Mouse (Mus musculus) layer of hippocampus, adult 18-20 months (tissue): ENCODE data around the gene Scyl1. TPM values are rescaled to one million over a fixed set of nuclear protein-coding genes. Genes with fewer than 3 reads are reported as not detected.
A peak's percentile ranks its signal among the peaks of the same experiment; 100 is the strongest.

Source experiments
- DNase-seq, 2 experiments: peaks; one replicate each; pipeline ENCODE4 v3.0.0; 2022; ENCODE audit warnings: low spot score in 2 of 2
- total RNA-seq, 2 experiments: library from RNA; stranded (reverse); gene quantifications; 2 replicates each; pipeline ENCODE4 v1.2.3; 2021

The Scyl1 gene
- total RNA-seq, 2 experiments from 2014 or later: 77.3 to 80.3 TPM

GRCm38 (mm10) chr19:5723934-5724548 lies 47.2 kb downstream of the Scyl1 start:
- no peak for DNase-seq

DNA sequence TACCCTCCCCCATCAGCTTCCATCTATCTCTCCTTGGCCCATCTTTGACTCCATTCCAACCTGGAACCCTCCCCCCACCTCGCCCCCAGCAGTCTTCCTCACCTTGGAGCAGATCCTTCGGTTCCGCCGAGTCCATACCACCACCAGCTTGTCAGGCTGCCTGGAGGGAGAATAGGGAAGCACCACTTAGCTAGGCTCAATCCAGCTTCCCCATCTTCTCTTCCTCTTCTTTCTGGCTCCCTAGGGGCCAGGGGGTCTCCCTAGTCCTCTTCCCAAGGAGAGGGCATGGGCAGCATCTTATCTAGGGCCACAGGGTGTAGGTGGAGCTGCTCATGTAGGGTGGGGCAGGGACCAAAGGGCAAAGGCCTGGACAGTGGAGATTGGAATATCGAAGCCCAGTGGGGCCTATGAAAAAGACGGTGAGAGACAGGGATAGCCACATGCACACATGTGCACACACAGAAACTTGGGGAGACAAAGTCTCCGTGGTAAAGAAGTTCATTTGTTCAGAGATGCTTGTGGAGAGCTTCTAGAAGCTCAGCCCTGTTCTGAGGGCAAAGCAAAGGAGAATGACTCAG lies 48.3 kb downstream of the Scyl1 start:
- no peak for DNase-seq

GRCm38 (mm10) chr19:5721233-5721632 lies 50.0 kb downstream of the Scyl1 start:
- no peak for DNase-seq

DNA sequence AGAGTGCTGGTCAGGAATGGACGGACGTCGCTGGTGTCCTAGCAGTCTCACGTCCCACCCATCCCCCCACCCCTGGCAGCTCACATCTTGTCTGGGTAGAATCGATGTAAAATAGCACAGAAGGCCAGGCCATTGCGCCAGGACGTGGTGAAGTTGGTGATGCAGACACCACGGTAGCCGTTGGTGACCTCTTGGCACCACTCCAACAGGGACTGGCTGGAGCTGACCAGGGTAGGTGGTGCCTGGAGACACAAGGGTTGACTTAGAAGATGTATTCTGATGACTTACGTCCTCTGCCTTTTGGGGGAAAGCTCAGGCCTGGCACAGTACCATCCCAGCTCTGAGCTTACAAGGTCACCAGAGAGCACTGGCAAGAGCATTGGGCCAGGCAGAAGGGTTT lies 54.3 kb downstream of the Scyl1 start:
- no peak for DNase-seq

- DNase-seq: peak; percentile 50 to 68
Measured at GRCm38 (mm10) chr19:5715793-5716688, 55.2 kb downstream of the Scyl1 start.

DNA sequence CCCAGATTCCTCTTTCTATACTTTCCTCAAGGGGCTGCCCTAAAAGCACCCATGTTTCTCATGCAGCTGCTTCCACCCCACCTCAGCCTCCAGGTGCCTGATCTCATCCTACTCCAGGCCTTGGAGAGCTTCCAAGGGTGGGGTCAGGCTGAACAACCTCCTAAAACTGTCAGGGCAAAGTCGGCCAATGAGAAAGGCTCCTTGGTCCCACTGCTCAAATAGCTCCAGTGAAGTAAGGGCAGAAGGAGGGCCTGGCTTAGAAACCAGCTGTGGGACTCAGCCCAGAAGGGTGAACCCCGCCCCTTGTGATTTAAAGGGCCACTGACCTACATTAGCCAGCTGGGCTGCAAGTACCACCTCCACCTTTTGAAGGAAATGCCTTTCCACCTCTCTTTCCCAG lies 57.5 kb downstream of the Scyl1 start:
- no peak for DNase-seq

DNA sequence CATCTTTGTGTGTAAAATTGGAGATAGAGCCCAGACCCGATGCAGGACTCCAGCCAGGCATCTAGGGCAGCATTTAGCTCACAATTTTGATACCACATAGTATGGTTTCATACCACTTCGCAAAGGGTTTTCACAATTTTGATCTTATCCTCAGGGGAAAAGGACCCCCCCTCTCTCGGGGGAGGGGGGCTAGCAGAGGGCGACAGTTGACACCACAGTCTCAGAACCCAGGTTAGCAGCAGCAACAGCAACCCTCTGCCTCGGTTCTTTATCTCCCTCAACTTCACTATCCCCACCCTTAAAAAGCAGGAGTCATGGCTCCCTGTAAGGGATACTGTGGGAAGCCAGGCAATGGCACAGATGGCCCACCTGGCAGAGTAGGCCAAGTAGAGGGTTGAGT lies 58.0 kb downstream of the Scyl1 start:
- no peak for DNase-seq

- no peak for DNase-seq
Measured at GRCm38 (mm10) chr19:5711907-5712460, 59.2 kb downstream of the Scyl1 start.

GRCm38 (mm10) chr19:5711218-5711617 lies 60.0 kb downstream of the Scyl1 start:
- DNase-seq: peak in 1 of 2 experiments; percentile 90

DNA sequence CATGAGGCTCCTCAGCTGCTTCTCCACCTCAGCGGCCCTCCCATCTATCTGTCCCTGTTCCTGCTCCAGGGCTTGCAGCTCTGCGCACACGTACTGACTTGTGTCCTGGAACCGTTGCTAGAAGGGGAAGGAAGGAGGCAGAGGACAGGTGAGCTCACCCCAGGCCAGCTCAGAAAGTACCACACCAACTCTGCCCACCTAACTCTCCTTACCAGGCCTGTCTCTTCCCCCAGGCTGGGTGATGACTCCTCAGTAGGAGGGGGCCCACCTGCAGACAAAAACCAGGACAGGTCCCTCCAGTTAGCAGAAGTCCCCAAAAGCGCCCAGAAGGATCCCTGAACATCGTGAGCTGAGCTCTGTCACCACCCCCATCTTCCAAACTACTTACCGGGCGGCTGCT lies 60.6 kb downstream of the Scyl1 start:
- no peak for DNase-seq

DNA sequence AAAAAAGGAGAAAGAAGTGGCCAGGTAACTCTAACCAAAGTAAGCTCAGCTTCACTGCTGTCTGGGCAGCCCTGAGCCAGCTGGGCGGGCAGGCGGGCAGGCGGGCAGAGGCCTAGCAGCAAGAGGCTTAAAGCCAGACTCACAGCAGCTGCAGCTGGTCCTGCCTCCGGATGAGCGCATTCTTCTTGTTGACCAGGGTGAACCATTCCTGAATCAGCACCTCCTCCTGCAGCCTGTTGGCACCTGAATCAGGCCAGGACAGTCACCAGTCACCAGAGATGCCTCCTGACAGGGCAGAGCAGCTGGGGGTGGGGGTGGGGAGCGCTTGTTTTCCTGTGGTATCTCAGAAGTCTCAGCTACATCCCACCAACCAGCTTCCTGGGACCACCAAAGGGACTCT lies 61.2 kb downstream of the Scyl1 start:
- no peak for DNase-seq

Other genes starting within 250 kb of the Scyl1 start
- not detected for gene Ovol1, start 210.8 kb downstream of the Scyl1 start, total RNA-seq
- 1 to 10 TPM; 6.4 to 6.5 TPM for gene Ap5b1, start 203.4 kb downstream of the Scyl1 start, total RNA-seq
- 10 to 100 TPM; 72.0 to 79.8 TPM for gene Rnaseh2c, start 169.5 kb downstream of the Scyl1 start, total RNA-seq
- 10 to 100 TPM; 78.7 to 86.3 TPM for gene Kat5, start 161.2 kb downstream of the Scyl1 start, total RNA-seq
- gene Rela, start 133.9 kb downstream of the Scyl1 start, total RNA-seq: 10 to 100 TPM; 16.2 to 21.1 TPM
- 10 to 100 TPM; 16.5 to 17.3 TPM for gene Sipa1, start 107.7 kb downstream of the Scyl1 start, total RNA-seq
- 10 to 100 TPM; 17.6 to 18.1 TPM for gene Map3k11, start 82.7 kb downstream of the Scyl1 start, total RNA-seq
- 10 to 100 TPM; 58.3 to 68.6 TPM for gene Pcnx3, start 82.5 kb downstream of the Scyl1 start, total RNA-seq
- gene Kcnk7, start 67.1 kb downstream of the Scyl1 start, total RNA-seq: not detected
- gene Ehbp1l1, start 45.1 kb downstream of the Scyl1 start, total RNA-seq: 10 to 100 TPM; 13.9 to 17.2 TPM
- 10 to 100 TPM; 28.5 to 28.6 TPM for gene Fam89b, start 41.8 kb downstream of the Scyl1 start, total RNA-seq
- 10 to 100 TPM; 24.3 to 27.3 TPM for gene Ltbp3, start 30.5 kb downstream of the Scyl1 start, total RNA-seq
- gene Frmd8, start 103.9 kb upstream of the Scyl1 start, total RNA-seq: 10 to 100 TPM; 12.7 to 13.0 TPM
- 1 to 10 TPM; 2.9 to 3.2 TPM for gene Slc25a45, start 106.4 kb upstream of the Scyl1 start, total RNA-seq
- 1 to 10 TPM; 2.5 TPM for gene Tigd3, start 122.7 kb upstream of the Scyl1 start, total RNA-seq
- gene Dpf2, start 141.6 kb upstream of the Scyl1 start, total RNA-seq: 100 to 1,000 TPM in 1 of 2 experiments, 10 to 100 TPM in 1; 90.8 to 100 TPM
- 1 to 10 TPM; 4.3 to 4.6 TPM for gene Cdc42ep2, start 153.4 kb upstream of the Scyl1 start, total RNA-seq
- gene Pola2, start 192.8 kb upstream of the Scyl1 start, total RNA-seq: 1 to 10 TPM; 5.0 to 5.9 TPM
- not detected for gene Slc22a20, start 214.7 kb upstream of the Scyl1 start, total RNA-seq
- gene Capn1, start 244.5 kb upstream of the Scyl1 start, total RNA-seq: 10 to 100 TPM; 23.2 to 24.8 TPM